Mouse (Mus musculus) brown adipose tissue, adult 24 weeks (tissue): ENCODE measurements around the gene Auts2. TPM values are rescaled to one million over a fixed set of nuclear protein-coding genes. Genes with fewer than 3 reads are reported as not detected.

Experiments
- H3K27ac ChIP-seq: fragments of 200-500 bp; replicated peaks from 2 replicates; pipeline ENCODE4 v1.5.1; 2012; ENCODE audit warnings: low read depth, mild to moderate bottlenecking, low read length
- H3K4me1 ChIP-seq: fragments of 200-500 bp; 2 replicates; pipeline ENCODE4 v1.6.1; 2012; ENCODE audit warnings: low read length, mixed read lengths; ENCODE audit not compliant: control insufficient read depth, insufficient read depth, insufficient read length
- H3K4me3 ChIP-seq: fragments of 200-500 bp; 2 replicates; pipeline ENCODE4 v1.5.1; 2012; ENCODE audit warnings: low read depth, mild to moderate bottlenecking, low read length, moderate library complexity; ENCODE audit not compliant: insufficient read depth
- polyA plus RNA-seq: library from polyadenylated mRNA; stranded (reverse); fragments of >200 nt; gene quantifications from 2 replicates; pipeline ENCODE4 v1.2.4, GENCODE M21; 2012; ENCODE audit not compliant: missing spikeins, insufficient read depth, insufficient read length

Auts2 gene
- polyA plus RNA-seq, 1 experiment = 2.4 TPM

- H3K4me1 ChIP-seq = peaks cover 2% of the 10 kb centered on the region; the same call in 1 of the 2 replicates
- H3K27ac ChIP-seq = no peak overlapping the region
- no peak overlapping the region for H3K4me3 ChIP-seq
These were observed 143.7 kb downstream of the Auts2 start for GRCm38 (mm10) chr5:132399486-132399885.

- Histone ChIP-seq H3K27ac (no peak overlapping the region), H3K4me1 (peaks cover 2% of the 10 kb centered on the region; the same call in 1 of the 2 replicates), H3K4me3 (no peak overlapping the region)
These were observed 147.2 kb downstream of the Auts2 start for GRCm38 (mm10) chr5:132395922-132396321.

GRCm38 (mm10) chr5:132394800-132395575 is 148.2 kb downstream of the Auts2 start:
- no peak overlapping the region for H3K27ac ChIP-seq
- H3K4me1 ChIP-seq = peaks cover 2% of the 10 kb centered on the region; the same call in 1 of the 2 replicates
- H3K4me3 ChIP-seq = no peak overlapping the region

GRCm38 (mm10) chr5:132391831-132392763 is 151.0 kb downstream of the Auts2 start:
- Histone ChIP-seq H3K4me1 (no peaks in the 10 kb centered on the region), H3K27ac (no peak overlapping the region), H3K4me3 (peak overlapping the region; percentile 21; the same call in 1 of the 2 replicates)

GRCm38 (mm10) chr5:132388746-132389145 is 154.4 kb downstream of the Auts2 start:
- H3K4me3 ChIP-seq = no peak overlapping the region
- H3K4me1 ChIP-seq = no peaks in the 10 kb centered on the region
- no peak overlapping the region for H3K27ac ChIP-seq

- Histone ChIP-seq H3K4me3 (no peak overlapping the region), H3K4me1 (no peaks in the 10 kb centered on the region), H3K27ac (no peak overlapping the region)
These were observed 157.8 kb downstream of the Auts2 start for GRCm38 (mm10) chr5:132385244-132385855.

- no peaks in the 10 kb centered on the region for H3K4me1 ChIP-seq
- no peak overlapping the region for H3K27ac ChIP-seq
These were observed 162.9 kb downstream of the Auts2 start for GRCm38 (mm10) chr5:132380261-132380660.

GRCm38 (mm10) chr5:132378977-132379376 is 164.2 kb downstream of the Auts2 start:
- no peaks in the 10 kb centered on the region for H3K4me1 ChIP-seq
- no peak overlapping the region for H3K27ac ChIP-seq
- no peak overlapping the region for H3K4me3 ChIP-seq

More at GRCm38 (mm10) chr5:132380261-132380660, 162.9 kb downstream of the Auts2 start:
- H3K4me3 ChIP-seq = no peak overlapping the region

- Histone ChIP-seq H3K27ac (no peak overlapping the region), H3K4me1 (no peaks in the 10 kb centered on the region), H3K4me3 (no peak overlapping the region)
These were observed 168.0 kb downstream of the Auts2 start for GRCm38 (mm10) chr5:132375130-132375529.

GRCm38 (mm10) chr5:132373471-132374075 is 169.6 kb downstream of the Auts2 start:
- Histone ChIP-seq H3K27ac (no peak overlapping the region), H3K4me1 (peaks cover 3% of the 10 kb centered on the region; the same call in 1 of the 2 replicates), H3K4me3 (no peak overlapping the region)

- Histone ChIP-seq H3K4me1 (peaks cover 9% of the 10 kb centered on the region), H3K27ac (no peak overlapping the region), H3K4me3 (no peak overlapping the region)
These were observed 170.5 kb downstream of the Auts2 start for GRCm38 (mm10) chr5:132372605-132373004.

GRCm38 (mm10) chr5:132368678-132369088 is 174.5 kb downstream of the Auts2 start:
- Histone ChIP-seq H3K27ac (no peak overlapping the region), H3K4me1 (peaks cover 12% of the 10 kb centered on the region), H3K4me3 (no peak overlapping the region)

- H3K4me1 ChIP-seq = peaks cover 3% of the 10 kb centered on the region; the same call in 1 of the 2 replicates
- H3K27ac ChIP-seq = no peak overlapping the region
- H3K4me3 ChIP-seq = no peak overlapping the region
These were observed 181.9 kb downstream of the Auts2 start for GRCm38 (mm10) chr5:132361276-132361675.

GRCm38 (mm10) chr5:132357726-132358125 is 185.4 kb downstream of the Auts2 start:
- no peaks in the 10 kb centered on the region for H3K4me1 ChIP-seq
- no peak overlapping the region for H3K4me3 ChIP-seq
- H3K27ac ChIP-seq = no peak overlapping the region
